Mouse (Mus musculus) hindbrain, embryonic 13.5 days (tissue): ENCODE results near the gene Cdc42bpa. TPM values are rescaled to one million over a fixed set of nuclear protein-coding genes. Genes with fewer than 3 reads are reported as not detected.

Experiments used
- ATAC-seq: fragments of 200-750 bp; cut with Nextera tagmentation; 2 replicates; pipeline ENCODE4 v1.8.0; 2017; ENCODE audit warnings: moderate TSS enrichment; ENCODE audit not compliant: low FRiP score
- H3K27ac ChIP-seq: fragments of 300-500 bp; sonication (generic); 2 replicates; pipeline ENCODE4 v1.5.1; 2015; ENCODE audit warnings: inconsistent platforms, mild to moderate bottlenecking, moderate library complexity
- H3K27me3 ChIP-seq: fragments of 300-500 bp; sonication (generic); 2 replicates; pipeline ENCODE4 v1.6.1; 2015; ENCODE audit warnings: mild to moderate bottlenecking, inconsistent platforms
- H3K36me3 ChIP-seq: fragments of 300-500 bp; sonication (generic); 2 replicates; pipeline ENCODE4 v1.6.1; 2015; ENCODE audit warnings: mild to moderate bottlenecking, inconsistent platforms
- H3K4me1 ChIP-seq: fragments of 300-500 bp; sonication (generic); replicated peaks from 2 replicates; pipeline ENCODE4 v1.6.1; 2015; ENCODE audit warnings: inconsistent platforms
- H3K4me2 ChIP-seq: fragments of 300-500 bp; sonication (generic); 2 replicates; pipeline ENCODE4 v1.6.1; 2015; ENCODE audit warnings: inconsistent platforms, mild to moderate bottlenecking, moderate library complexity
- H3K4me3 ChIP-seq: fragments of 300-500 bp; sonication (generic); 2 replicates; pipeline ENCODE4 v1.5.1; 2015; ENCODE audit warnings: mild to moderate bottlenecking, inconsistent platforms
- H3K9ac ChIP-seq: fragments of 300-500 bp; sonication (generic); 2 replicates; pipeline ENCODE4 v1.6.1; 2015; ENCODE audit warnings: mild to moderate bottlenecking, inconsistent platforms
- H3K9me3 ChIP-seq: fragments of 300-500 bp; sonication (generic); 2 replicates; pipeline ENCODE4 v1.6.1; 2016; ENCODE audit warnings: inconsistent platforms
- WGBS: fragments of 180-500 bp; shearing (Covaris S2); methylation state at CpG from one replicate; pipeline ENCODE4 v1.1.7; 2015; 5-methylcytosine and 5-hydroxymethylcytosine counted together
- polyA plus RNA-seq: library from polyadenylated mRNA; unstranded; fragments of >200 nt; fragmentation: Nextera tagmentation; extraction: Ambion mirVana; gene quantifications from 2 replicates; pipeline ENCODE4 v1.2.1, GENCODE M21; 2015

Gene Cdc42bpa
- 23.5 and 26.0 TPM in 2 replicates for polyA plus RNA-seq

GRCm38 (mm10) chr1:179959721-179960542 lies at the start of gene Cdc42bpa:
Gene Cdc42bpa, plus strand, starts transcription at chr1:179960472.
- H3K27ac ChIP-seq: peak within 1 kb of the TSS; percentile 96
- no peaks in the 10 kb centered on the region for H3K9me3 ChIP-seq
- no peaks in the 10 kb centered on the region for H3K27me3 ChIP-seq
- H3K4me1 ChIP-seq: peaks cover 35% of the 10 kb centered on the region
- peak within 1 kb of the TSS; percentile 84 for H3K4me2 ChIP-seq
- ATAC-seq: peak; percentile 97
- no peaks in the 10 kb centered on the region for H3K36me3 ChIP-seq
- under 1% methylated on average over 81 of the region's 128 CpGs for WGBS
- H3K9ac ChIP-seq: peak within 1 kb of the TSS; percentile 93
- H3K4me3 ChIP-seq: peak within 1 kb of the TSS; percentile 79

GRCm38 (mm10) chr1:179913471-179913870 lies 46.8 kb upstream of the Cdc42bpa start:
- no peak overlapping the region for H3K27ac ChIP-seq
- H3K9me3 ChIP-seq: no peaks in the 10 kb centered on the region
- ATAC-seq: no peak
- no peak overlapping the region for H3K4me3 ChIP-seq
- peaks cover 8% of the 10 kb centered on the region for H3K4me1 ChIP-seq
- H3K27me3 ChIP-seq: no peaks in the 10 kb centered on the region
- H3K36me3 ChIP-seq: no peaks in the 10 kb centered on the region
- no peak overlapping the region for H3K9ac ChIP-seq
- H3K4me2 ChIP-seq: no peak overlapping the region
- 79% methylated on average over 4 of the region's 4 CpGs for WGBS

GRCm38 (mm10) chr1:179917036-179917435 lies 43.2 kb upstream of the Cdc42bpa start:
- Histone ChIP-seq H3K27ac (no peak overlapping the region), H3K36me3 (no peaks in the 10 kb centered on the region), H3K4me1 (peaks cover 8% of the 10 kb centered on the region), H3K9ac (no peak overlapping the region), H3K9me3 (no peaks in the 10 kb centered on the region), H3K4me3 (no peak overlapping the region), H3K27me3 (no peaks in the 10 kb centered on the region), H3K4me2 (no peak overlapping the region)
- ATAC-seq: no peak
- 60% methylated on average over 4 of the region's 4 CpGs for WGBS

GRCm38 (mm10) chr1:179917481-179917880 lies 42.8 kb upstream of the Cdc42bpa start:
- no peak for ATAC-seq
- 88% methylated on average over 11 of the region's 11 CpGs for WGBS
- no peak overlapping the region for H3K9ac ChIP-seq

GRCm38 (mm10) chr1:179919656-179920436 lies 40.4 kb upstream of the Cdc42bpa start:
- no peaks in the 10 kb centered on the region for H3K4me1 ChIP-seq
- H3K9ac ChIP-seq: no peak overlapping the region
- no peak overlapping the region for H3K27ac ChIP-seq
- H3K9me3 ChIP-seq: no peaks in the 10 kb centered on the region
- ATAC-seq: no peak
- H3K27me3 ChIP-seq: no peaks in the 10 kb centered on the region
- no peak overlapping the region for H3K4me3 ChIP-seq
- no peak overlapping the region for H3K4me2 ChIP-seq
- WGBS: 86% methylated on average over 8 of the region's 8 CpGs
- no peaks in the 10 kb centered on the region for H3K36me3 ChIP-seq

More at GRCm38 (mm10) chr1:179917481-179917880, 42.8 kb upstream of the Cdc42bpa start:
- Histone ChIP-seq H3K27me3 (no peaks in the 10 kb centered on the region), H3K4me3 (no peak overlapping the region), H3K27ac (no peak overlapping the region), H3K4me2 (no peak overlapping the region), H3K9me3 (no peaks in the 10 kb centered on the region), H3K36me3 (no peaks in the 10 kb centered on the region), H3K4me1 (peaks cover 8% of the 10 kb centered on the region)

GRCm38 (mm10) chr1:179923661-179924405 lies 36.4 kb upstream of the Cdc42bpa start:
- H3K4me3 ChIP-seq: no peak overlapping the region
- H3K9me3 ChIP-seq: no peaks in the 10 kb centered on the region
- no peak overlapping the region for H3K27ac ChIP-seq
- no peak overlapping the region for H3K4me2 ChIP-seq
- no peaks in the 10 kb centered on the region for H3K27me3 ChIP-seq
- no peaks in the 10 kb centered on the region for H3K36me3 ChIP-seq
- no peaks in the 10 kb centered on the region for H3K4me1 ChIP-seq
- no peak overlapping the region for H3K9ac ChIP-seq
- ATAC-seq: no peak
- 70% methylated on average over 10 of the region's 10 CpGs for WGBS

DNA sequence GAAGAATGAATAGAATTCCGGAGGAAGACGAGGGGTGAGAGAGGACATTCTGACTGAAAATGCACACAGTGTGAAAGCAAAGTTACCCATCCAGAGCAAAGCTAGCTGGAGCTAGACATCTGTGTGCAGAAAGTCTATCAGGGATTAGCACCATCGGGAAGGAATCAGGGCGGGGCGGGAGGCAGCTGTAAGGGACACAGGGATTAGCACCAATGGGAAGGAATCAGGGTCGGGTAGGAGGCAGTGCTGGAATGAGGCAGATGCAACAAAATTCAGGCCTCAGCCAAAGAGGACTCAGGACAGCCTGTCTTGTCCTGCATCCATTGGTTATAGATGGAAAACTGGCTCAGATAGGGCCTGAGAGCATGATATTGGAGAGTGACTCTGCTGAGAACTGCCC lies 34.0 kb upstream of the Cdc42bpa start:
- ATAC-seq: no peak
- 85% methylated on average over 6 of the region's 6 CpGs for WGBS

DNA sequence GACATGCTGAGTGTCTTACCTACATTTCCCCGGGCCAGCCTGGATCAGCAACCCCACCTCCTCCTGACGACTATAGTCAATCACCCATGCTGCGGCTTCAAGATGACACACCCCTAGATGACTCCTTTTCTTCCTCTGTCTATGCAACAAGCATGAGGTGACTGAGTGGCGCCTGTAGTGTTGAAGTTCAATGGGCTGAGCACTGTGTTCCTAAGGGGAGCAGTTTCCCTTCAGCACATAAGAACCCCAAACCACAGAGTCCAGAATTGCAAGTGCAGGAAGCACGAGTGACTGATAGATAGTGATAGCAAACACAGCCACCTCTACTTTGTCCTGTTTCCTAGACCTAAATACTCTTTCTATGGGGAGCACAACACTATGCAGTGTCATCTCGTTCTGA lies 33.2 kb upstream of the Cdc42bpa start:
- WGBS: 88% methylated on average over 6 of the region's 6 CpGs
- H3K36me3 ChIP-seq: no peaks in the 10 kb centered on the region
- H3K4me1 ChIP-seq: no peaks in the 10 kb centered on the region
- H3K4me3 ChIP-seq: no peak overlapping the region
- no peaks in the 10 kb centered on the region for H3K27me3 ChIP-seq
- H3K4me2 ChIP-seq: no peak overlapping the region
- no peak overlapping the region for H3K9ac ChIP-seq
- no peak overlapping the region for H3K27ac ChIP-seq
- no peaks in the 10 kb centered on the region for H3K9me3 ChIP-seq
- no peak for ATAC-seq

More for the DNA sequence above, 34.0 kb upstream of the Cdc42bpa start:
- Histone ChIP-seq H3K9ac (no peak overlapping the region), H3K4me1 (no peaks in the 10 kb centered on the region), H3K36me3 (no peaks in the 10 kb centered on the region), H3K4me3 (no peak overlapping the region), H3K9me3 (no peaks in the 10 kb centered on the region), H3K4me2 (no peak overlapping the region), H3K27me3 (no peaks in the 10 kb centered on the region), H3K27ac (no peak overlapping the region)

- WGBS: 68% methylated on average over 7 of the region's 7 CpGs
- no peak for ATAC-seq
Observed at GRCm38 (mm10) chr1:179928822-179929221, 31.4 kb upstream of the Cdc42bpa start.

DNA sequence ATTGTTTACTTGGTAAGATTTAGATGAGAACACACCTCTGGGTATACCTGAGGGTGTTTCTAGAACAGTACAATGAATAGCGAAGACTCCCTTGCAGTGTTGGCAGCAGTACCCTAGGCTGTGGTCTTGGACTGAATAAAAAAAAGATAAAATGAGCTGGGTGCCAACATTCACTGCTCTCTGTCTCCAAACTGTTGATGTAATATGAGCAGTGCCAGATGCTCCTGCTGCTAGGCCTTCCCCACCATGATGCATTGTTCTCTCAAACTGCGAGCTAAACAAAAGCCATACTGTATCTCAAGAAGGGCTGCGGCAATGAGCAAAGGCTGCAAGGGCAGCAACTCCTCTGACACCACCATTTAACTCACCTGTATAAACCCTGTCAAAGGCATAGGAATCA lies 29.0 kb upstream of the Cdc42bpa start:
- H3K4me2 ChIP-seq: no peak overlapping the region
- 72% methylated on average over 3 of the region's 3 CpGs for WGBS
- no peaks in the 10 kb centered on the region for H3K9me3 ChIP-seq
- H3K36me3 ChIP-seq: no peaks in the 10 kb centered on the region
- H3K4me1 ChIP-seq: no peaks in the 10 kb centered on the region
- no peaks in the 10 kb centered on the region for H3K27me3 ChIP-seq
- H3K4me3 ChIP-seq: no peak overlapping the region
- no peak overlapping the region for H3K9ac ChIP-seq
- no peak for ATAC-seq
- H3K27ac ChIP-seq: no peak overlapping the region

More at GRCm38 (mm10) chr1:179928822-179929221, 31.4 kb upstream of the Cdc42bpa start:
- no peaks in the 10 kb centered on the region for H3K4me1 ChIP-seq
- H3K27ac ChIP-seq: no peak overlapping the region
- H3K27me3 ChIP-seq: no peaks in the 10 kb centered on the region
- H3K4me2 ChIP-seq: no peak overlapping the region
- H3K36me3 ChIP-seq: no peaks in the 10 kb centered on the region
- H3K4me3 ChIP-seq: no peak overlapping the region
- no peak overlapping the region for H3K9ac ChIP-seq
- no peaks in the 10 kb centered on the region for H3K9me3 ChIP-seq

GRCm38 (mm10) chr1:179934064-179934463 lies 26.2 kb upstream of the Cdc42bpa start:
- no peak overlapping the region for H3K4me3 ChIP-seq
- H3K9ac ChIP-seq: no peak overlapping the region
- no peaks in the 10 kb centered on the region for H3K36me3 ChIP-seq
- H3K4me1 ChIP-seq: no peaks in the 10 kb centered on the region
- H3K27me3 ChIP-seq: no peaks in the 10 kb centered on the region
- H3K27ac ChIP-seq: no peak overlapping the region
- no peak overlapping the region for H3K4me2 ChIP-seq
- ATAC-seq: no peak
- no peaks in the 10 kb centered on the region for H3K9me3 ChIP-seq
- WGBS: 91% methylated on average over 3 of the region's 3 CpGs
